Mouse (Mus musculus) limb, embryonic 10.5 days (tissue): Measurements from ENCODE around the gene Eif3b. TPM values are rescaled to one million over a fixed set of nuclear protein-coding genes. Genes with fewer than 3 reads are reported as not detected.

Experiments
- DNase-seq: peaks from one replicate; pipeline ENCODE4 v3.0.0-alpha.2; 2017; ENCODE audit warnings: low spot score
- H3K27ac ChIP-seq: fragments of 300-500 bp; sonication (generic); 2 replicates; pipeline ENCODE4 v1.5.1; 2016; ENCODE audit warnings: mild to moderate bottlenecking
- H3K27me3 ChIP-seq: fragments of 300-500 bp; sonication (generic); 2 replicates; pipeline ENCODE4 v1.6.1; 2016; ENCODE audit warnings: low read depth, mild to moderate bottlenecking; ENCODE audit not compliant: poor library complexity, severe bottlenecking
- H3K36me3 ChIP-seq: fragments of 300-500 bp; sonication (generic); 2 replicates; pipeline ENCODE4 v1.6.1; 2016; ENCODE audit warnings: mild to moderate bottlenecking, moderate library complexity
- H3K4me1 ChIP-seq: fragments of 300-500 bp; sonication (generic); 2 replicates; pipeline ENCODE4 v1.6.1; 2016
- H3K4me3 ChIP-seq: fragments of 300-500 bp; sonication (generic); 2 replicates; pipeline ENCODE4 v1.5.1; 2016; ENCODE audit warnings: mild to moderate bottlenecking, moderate library complexity
- H3K9me3 ChIP-seq: fragments of 300-500 bp; sonication (generic); replicated peaks from 2 replicates; pipeline ENCODE4 v1.6.1; 2016; ENCODE audit warnings: mild to moderate bottlenecking
- WGBS: fragments of 180-500 bp; shearing (Covaris S2); methylation state at CpG from one replicate; pipeline ENCODE4 v1.1.7; 2016; 5-methylcytosine and 5-hydroxymethylcytosine counted together
- polyA plus RNA-seq: library from polyadenylated mRNA; unstranded; fragments of >200 nt; fragmentation: Nextera tagmentation; extraction: Ambion mirVana; gene quantifications from 2 replicates; pipeline ENCODE4 v1.2.1, GENCODE M21; 2016

Eif3b gene
- polyA plus RNA-seq: 201 and 231 TPM in 2 replicates

GRCm38 (mm10) chr5:140418489-140419441 lies at the start of gene Eif3b:
TSS of gene Eif3b (plus strand) at chr5:140419328.
- DNase-seq: peak; percentile 92
- peak within 1 kb of the TSS; percentile 98 for H3K27ac ChIP-seq
- no peaks in the 10 kb centered on the region for H3K27me3 ChIP-seq
- no peaks in the 10 kb centered on the region for H3K9me3 ChIP-seq
- H3K36me3 ChIP-seq: peaks cover 32% of the 10 kb centered on the region
- peak within 1 kb of the TSS; percentile 98 for H3K4me3 ChIP-seq
- H3K4me1 ChIP-seq: peaks cover 21% of the 10 kb centered on the region
- under 1% methylated on average over 65 of the region's 65 CpGs for WGBS

- Histone ChIP-seq H3K36me3 (peaks cover 18% of the 10 kb centered on the region), H3K27me3 (no peaks in the 10 kb centered on the region), H3K27ac (no peak overlapping the region), H3K4me3 (no peak overlapping the region), H3K9me3 (no peaks in the 10 kb centered on the region), H3K4me1 (peaks cover 24% of the 10 kb centered on the region)
- DNase-seq: no peak
- 90% methylated on average over 2 of the region's 2 CpGs for WGBS
Observed at GRCm38 (mm10) chr5:140369466-140369865, 49.7 kb upstream of the Eif3b start.

GRCm38 (mm10) chr5:140370446-140371254 lies 48.5 kb upstream of the Eif3b start:
- H3K4me1 ChIP-seq: peaks cover 24% of the 10 kb centered on the region
- DNase-seq: no peak
- H3K36me3 ChIP-seq: peaks cover 11% of the 10 kb centered on the region
- H3K4me3 ChIP-seq: no peak overlapping the region
- WGBS: 81% methylated on average over 6 of the region's 6 CpGs
- peak overlapping the region; percentile 7; the same call in 1 of the 2 replicates for H3K27ac ChIP-seq
- no peaks in the 10 kb centered on the region for H3K9me3 ChIP-seq
- H3K27me3 ChIP-seq: no peaks in the 10 kb centered on the region

GRCm38 (mm10) chr5:140371671-140372070 lies 47.5 kb upstream of the Eif3b start:
- no peak for DNase-seq
- Histone ChIP-seq H3K9me3 (no peaks in the 10 kb centered on the region), H3K36me3 (peaks cover 3% of the 10 kb centered on the region; the same call in 1 of the 2 replicates), H3K4me3 (no peak overlapping the region), H3K27me3 (no peaks in the 10 kb centered on the region), H3K27ac (no peak overlapping the region), H3K4me1 (peaks cover 24% of the 10 kb centered on the region)
- WGBS: 97% methylated on average over 3 of the region's 3 CpGs

GRCm38 (mm10) chr5:140373711-140374110 lies 45.4 kb upstream of the Eif3b start:
- no peak for DNase-seq

GRCm38 (mm10) chr5:140374226-140374625 lies 44.9 kb upstream of the Eif3b start:
- WGBS: 56% methylated on average over 3 of the region's 3 CpGs
- no peak for DNase-seq

More at GRCm38 (mm10) chr5:140373711-140374110, 45.4 kb upstream of the Eif3b start:
- no peaks in the 10 kb centered on the region for H3K9me3 ChIP-seq
- no peaks in the 10 kb centered on the region for H3K36me3 ChIP-seq
- peaks cover 24% of the 10 kb centered on the region for H3K4me1 ChIP-seq
- no peak overlapping the region; the same call in 1 of the 2 replicates for H3K27ac ChIP-seq
- H3K27me3 ChIP-seq: no peaks in the 10 kb centered on the region
- no peak overlapping the region for H3K4me3 ChIP-seq
- WGBS: 78% methylated on average over 2 of the region's 2 CpGs

GRCm38 (mm10) chr5:140375249-140375829 lies 43.8 kb upstream of the Eif3b start:
- H3K27me3 ChIP-seq: no peaks in the 10 kb centered on the region
- WGBS: 92% methylated on average over 4 of the region's 4 CpGs
- H3K9me3 ChIP-seq: no peaks in the 10 kb centered on the region
- H3K4me1 ChIP-seq: peaks cover 24% of the 10 kb centered on the region
- H3K36me3 ChIP-seq: peaks cover 7% of the 10 kb centered on the region; the same call in 1 of the 2 replicates
- no peak for DNase-seq
- no peak overlapping the region for H3K27ac ChIP-seq
- no peak overlapping the region for H3K4me3 ChIP-seq

More at GRCm38 (mm10) chr5:140374226-140374625, 44.9 kb upstream of the Eif3b start:
- Histone ChIP-seq H3K4me1 (peaks cover 24% of the 10 kb centered on the region), H3K27me3 (no peaks in the 10 kb centered on the region), H3K36me3 (no peaks in the 10 kb centered on the region), H3K9me3 (no peaks in the 10 kb centered on the region), H3K27ac (no peak overlapping the region), H3K4me3 (no peak overlapping the region)

GRCm38 (mm10) chr5:140378121-140378853 lies 40.8 kb upstream of the Eif3b start:
- Histone ChIP-seq H3K36me3 (peaks cover 10% of the 10 kb centered on the region; the same call in 1 of the 2 replicates), H3K9me3 (no peaks in the 10 kb centered on the region), H3K4me3 (no peak overlapping the region), H3K27ac (no peak overlapping the region), H3K4me1 (peaks cover 14% of the 10 kb centered on the region), H3K27me3 (no peaks in the 10 kb centered on the region)
- WGBS: 95% methylated on average over 6 of the region's 6 CpGs
- no peak for DNase-seq

GRCm38 (mm10) chr5:140379299-140379698 lies 39.8 kb upstream of the Eif3b start:
- DNase-seq: no peak
- Histone ChIP-seq H3K4me3 (no peak overlapping the region), H3K27me3 (no peaks in the 10 kb centered on the region), H3K27ac (0 out of 2 replicates have a peak overlapping the region, but pooled peaks have one; percentile 4), H3K9me3 (no peaks in the 10 kb centered on the region), H3K4me1 (peaks cover 15% of the 10 kb centered on the region), H3K36me3 (peaks cover 10% of the 10 kb centered on the region; the same call in 1 of the 2 replicates)
- 82% methylated on average over 6 of the region's 6 CpGs for WGBS

GRCm38 (mm10) chr5:140381156-140381555 lies 38.0 kb upstream of the Eif3b start:
- 92% methylated on average over 7 of the region's 7 CpGs for WGBS
- DNase-seq: no peak
- no peaks in the 10 kb centered on the region for H3K9me3 ChIP-seq

GRCm38 (mm10) chr5:140382688-140383087 lies 36.4 kb upstream of the Eif3b start:
- H3K9me3 ChIP-seq: no peaks in the 10 kb centered on the region
- no peak overlapping the region for H3K4me3 ChIP-seq
- WGBS: 93% methylated on average over 6 of the region's 6 CpGs
- H3K27me3 ChIP-seq: no peaks in the 10 kb centered on the region
- H3K4me1 ChIP-seq: peaks cover 26% of the 10 kb centered on the region
- H3K36me3 ChIP-seq: peaks cover 10% of the 10 kb centered on the region; the same call in 1 of the 2 replicates
- no peak for DNase-seq
- no peak overlapping the region for H3K27ac ChIP-seq

More at GRCm38 (mm10) chr5:140381156-140381555, 38.0 kb upstream of the Eif3b start:
- Histone ChIP-seq H3K27ac (no peak overlapping the region), H3K4me1 (peaks cover 14% of the 10 kb centered on the region), H3K4me3 (no peak overlapping the region), H3K27me3 (no peaks in the 10 kb centered on the region), H3K36me3 (peaks cover 10% of the 10 kb centered on the region; the same call in 1 of the 2 replicates)

GRCm38 (mm10) chr5:140383559-140383958 lies 35.6 kb upstream of the Eif3b start:
- no peak overlapping the region for H3K4me3 ChIP-seq
- H3K27me3 ChIP-seq: no peaks in the 10 kb centered on the region
- 31% methylated on average over 7 of the region's 7 CpGs for WGBS
- no peaks in the 10 kb centered on the region for H3K9me3 ChIP-seq
- H3K36me3 ChIP-seq: peaks cover 10% of the 10 kb centered on the region; the same call in 1 of the 2 replicates
- DNase-seq: peak; percentile 49
- H3K4me1 ChIP-seq: peaks cover 34% of the 10 kb centered on the region
- H3K27ac ChIP-seq: peak overlapping the region; percentile 77
